Mouse (Mus musculus) gastrocnemius, postnatal 25 days (tissue): ENCODE measurements at regions not wholly inside any gene's neighbourhood (a gene's known extent, or its start where the extent isn't known, plus 50 kb on each side); places are given as distances from the start of the nearest gene placed in this dataset.

ENCODE experiments used
- DNase-seq: peaks from one replicate; pipeline ENCODE4 v3.0.0; 2022

- DNase-seq = no peak
Measured at GRCm38 (mm10) chr1:169155484-169156459, 375.5 kb downstream of the Nuf2 start.

GRCm38 (mm10) chr1:169142216-169142615, 389.0 kb downstream of the Nuf2 start:
- no peak for DNase-seq

DNA sequence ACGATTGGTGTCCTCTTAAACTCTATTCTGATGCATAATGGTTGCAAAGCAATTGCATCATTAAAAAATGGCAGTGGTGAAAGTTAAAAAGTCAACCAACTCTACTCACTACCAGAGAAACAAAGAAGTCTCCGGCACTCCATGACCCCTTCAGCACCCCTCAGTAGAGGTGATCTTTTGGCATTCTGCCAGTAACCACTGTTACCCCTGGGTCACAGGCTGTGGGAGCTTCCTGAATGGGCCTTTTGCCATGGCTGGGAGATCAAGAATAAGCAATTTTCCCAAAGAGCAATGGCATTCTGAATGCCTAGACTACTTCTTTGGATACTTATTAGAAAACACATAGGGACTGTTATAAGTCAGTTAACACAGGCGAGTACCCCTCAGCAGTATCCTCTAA, 391.2 kb downstream of the Nuf2 start:
- no peak for DNase-seq

GRCm38 (mm10) chr1:169139507-169139906, 391.8 kb downstream of the Nuf2 start:
- no peak for DNase-seq

DNA sequence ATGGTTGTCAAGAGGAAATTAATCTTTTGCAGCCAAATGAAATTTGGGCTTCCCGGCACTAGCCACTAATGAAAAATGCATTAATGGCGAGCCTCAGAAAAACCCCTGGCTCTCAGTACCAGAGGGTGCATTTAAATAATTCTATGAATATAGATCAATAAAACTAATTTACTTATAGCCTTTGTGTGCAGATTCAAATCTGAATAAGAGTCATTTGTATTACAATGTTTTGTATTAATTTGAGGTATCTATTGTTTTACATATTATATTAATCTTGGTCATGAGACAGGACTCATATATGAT, 392.1 kb downstream of the Nuf2 start:
- no peak for DNase-seq

GRCm38 (mm10) chr1:169138404-169139183, 392.7 kb downstream of the Nuf2 start:
- DNase-seq = no peak

DNA sequence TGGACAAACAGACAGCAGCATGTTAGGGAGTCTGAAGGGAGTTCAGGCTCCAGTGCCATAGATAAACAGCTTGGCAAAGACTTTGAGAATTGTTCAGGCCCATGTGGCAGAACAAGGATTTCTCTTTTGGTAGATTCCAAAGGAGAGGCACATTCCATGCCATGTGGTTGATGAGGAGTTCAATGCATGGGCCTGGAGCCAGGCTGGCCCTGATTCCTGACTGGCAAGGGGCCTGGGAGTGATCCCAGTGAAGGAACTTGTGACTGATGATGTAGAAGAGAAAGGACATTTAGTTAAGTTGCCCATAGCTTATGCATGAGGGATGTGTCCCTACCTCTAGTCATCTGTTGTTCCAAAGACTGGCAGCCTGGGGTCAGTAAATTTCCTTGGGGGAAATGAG, 395.7 kb downstream of the Nuf2 start:
- DNase-seq = no peak

- no peak for DNase-seq
Measured at GRCm38 (mm10) chr1:169103669-169104068, 427.6 kb downstream of the Nuf2 start.

- DNase-seq = no peak
Measured at GRCm38 (mm10) chr1:169103113-169103512, 428.2 kb downstream of the Nuf2 start.

- DNase-seq = no peak
Measured at GRCm38 (mm10) chr1:169099221-169099620, 432.0 kb downstream of the Nuf2 start.

DNA sequence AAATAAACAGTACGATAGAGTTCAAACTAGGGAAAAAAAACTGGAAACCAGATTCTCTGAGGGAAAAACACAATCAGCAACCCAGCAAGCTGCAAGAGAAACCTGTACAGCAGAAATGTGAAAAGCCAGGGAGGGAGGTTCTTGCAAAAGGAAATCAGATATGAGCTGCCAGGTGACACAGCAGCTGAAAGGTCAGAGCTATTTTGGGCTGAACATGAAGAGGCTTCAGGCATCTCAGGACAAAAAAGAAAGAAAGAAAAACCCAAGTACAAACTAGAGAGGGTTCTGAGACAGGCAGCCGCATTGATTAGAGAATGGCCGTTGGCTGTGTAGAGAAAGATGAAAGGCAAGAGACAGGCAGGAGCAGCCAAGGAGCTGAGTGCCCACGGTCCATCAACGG, 434.5 kb downstream of the Nuf2 start:
- DNase-seq = peak; percentile 14

GRCm38 (mm10) chr1:169093602-169094354, 437.5 kb downstream of the Nuf2 start:
- DNase-seq = peak; percentile 8

- no peak for DNase-seq
Measured at GRCm38 (mm10) chr1:169086032-169086431, 445.2 kb downstream of the Nuf2 start.

DNA sequence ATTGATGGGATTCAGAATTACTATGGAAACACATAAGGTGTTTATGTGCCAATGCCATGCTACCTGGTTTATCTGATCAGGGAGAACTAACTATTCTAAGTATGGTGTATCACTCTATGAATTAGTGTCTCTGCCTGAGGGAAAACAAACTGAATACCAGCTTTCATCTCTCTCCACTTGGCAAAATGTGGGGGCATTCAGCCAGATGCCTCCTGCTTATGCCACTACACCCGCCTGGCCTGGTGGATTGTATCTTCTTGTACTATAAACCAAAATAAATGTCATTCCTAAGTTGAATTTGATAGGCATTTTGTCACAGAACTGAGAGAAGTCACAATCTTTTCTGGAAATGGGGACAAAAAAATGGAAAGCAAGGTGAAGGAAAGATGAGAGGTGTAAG, 450.6 kb downstream of the Nuf2 start:
- no peak for DNase-seq

DNA sequence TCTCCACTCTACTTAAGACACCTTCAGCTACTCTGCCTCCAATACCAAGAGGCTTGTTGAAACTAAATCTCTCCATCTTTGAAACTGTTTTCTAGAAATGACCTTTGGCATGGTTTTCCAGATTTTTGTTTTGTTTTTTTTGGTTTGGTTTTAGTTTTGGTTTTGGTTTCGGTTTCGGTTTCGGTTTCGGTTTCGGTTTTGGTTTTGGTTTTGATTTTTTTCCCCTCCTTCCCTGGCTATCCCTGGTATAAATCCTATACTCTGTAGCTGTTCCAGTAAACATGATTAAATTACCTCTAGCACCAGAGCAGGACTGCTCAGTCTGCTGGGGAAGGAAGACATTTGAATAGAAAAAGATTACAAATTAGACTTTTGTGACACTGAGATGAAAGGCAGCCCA, 454.0 kb downstream of the Nuf2 start:
- no peak for DNase-seq

DNA sequence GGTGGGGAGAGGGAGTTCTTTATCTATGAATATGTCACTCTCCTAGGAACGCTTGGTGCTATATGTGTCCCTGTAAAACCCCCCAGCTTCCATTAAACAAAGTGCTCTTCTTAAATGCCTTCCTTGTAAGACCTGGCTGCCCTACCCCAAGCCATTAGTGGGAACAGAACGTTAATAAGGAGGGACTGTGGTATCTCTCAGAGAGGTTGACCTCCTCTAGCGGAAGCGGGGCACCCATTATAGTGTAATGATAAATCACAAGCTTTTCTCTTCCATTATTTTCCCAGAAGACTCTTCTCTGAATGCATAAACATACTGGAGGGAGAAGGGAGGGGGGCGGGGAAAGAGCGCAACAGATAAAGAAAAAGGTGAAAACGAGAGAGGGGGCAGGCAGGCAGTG, 455.3 kb downstream of the Nuf2 start:
- DNase-seq = no peak

- DNase-seq = no peak
Measured at GRCm38 (mm10) chr1:169071366-169071765, 459.9 kb downstream of the Nuf2 start.

GRCm38 (mm10) chr1:169069647-169070046, 461.6 kb downstream of the Nuf2 start:
- DNase-seq = no peak

DNA sequence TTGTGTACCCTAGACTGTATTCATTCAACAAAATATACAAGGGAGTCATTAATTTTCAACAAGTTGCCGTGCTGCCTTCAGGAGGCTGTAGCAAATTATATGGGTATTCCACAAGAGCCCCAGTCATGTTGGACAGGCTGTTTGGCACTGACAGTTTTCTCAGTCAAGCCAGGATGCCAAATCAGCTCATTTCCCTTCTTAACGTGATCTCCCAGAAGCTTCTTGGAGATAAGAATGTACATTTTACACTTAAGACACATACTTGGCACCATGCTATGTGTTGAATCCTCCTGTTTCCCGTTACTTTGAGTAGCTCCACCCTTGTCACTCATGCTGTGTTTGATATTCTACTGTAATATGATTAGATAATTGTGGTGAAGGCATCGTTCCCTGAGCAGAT, 464.5 kb downstream of the Nuf2 start:
- no peak for DNase-seq

GRCm38 (mm10) chr1:169060627-169061026, 470.6 kb downstream of the Nuf2 start:
- DNase-seq = no peak

- no peak for DNase-seq
Measured at GRCm38 (mm10) chr1:169060145-169060544, 471.1 kb downstream of the Nuf2 start.

DNA sequence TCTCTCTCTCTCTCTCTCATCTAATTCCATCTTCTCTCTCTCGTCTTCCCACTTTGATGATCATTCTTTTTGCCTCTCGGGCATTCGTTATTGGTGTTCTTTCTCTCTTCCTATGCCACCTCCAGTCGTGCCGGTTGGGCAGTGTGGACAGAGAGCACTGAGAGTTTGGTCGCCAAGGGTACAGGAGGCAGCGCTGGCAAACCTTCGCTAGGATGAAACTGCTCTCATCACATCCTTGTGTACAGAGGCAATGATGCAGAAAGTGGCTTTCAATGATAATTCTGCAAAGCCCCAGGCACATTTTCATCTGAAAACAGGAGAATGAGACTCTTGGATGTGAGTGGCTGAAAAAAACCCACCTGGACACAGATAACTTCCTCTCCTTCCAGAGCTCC, 479.4 kb downstream of the Nuf2 start:
- no peak for DNase-seq
